ENCODE assay signal across 7 mouse cellular contexts in genomic region chr10:78412319-78413151, GRCm38 (mm10). TPM values are rescaled to one million over a fixed set of nuclear protein-coding genes. Genes with fewer than 3 reads are reported as not detected.
DNase-seq lines count a peak whose midpoint lies in the region; ATAC-seq lines count a peak whose summit lies in the region.

TSS of gene Rrp1 (minus strand) at chr10:78413043.

- 0 out of 2 replicates have a peak, but pooled peaks cover 4% of the 10 kb centered on the region for H3K4me1 ChIP-seq in intestine, embryonic 15.5 days (replicated peaks)
- H3K4me1 ChIP-seq in midbrain, embryonic 10.5 days, result peaks cover 17% of the 10 kb centered on the region

- no peaks in the 10 kb centered on the region for H3K9me3 ChIP-seq in intestine, embryonic 15.5 days
- no peaks in the 10 kb centered on the region for H3K9me3 ChIP-seq in midbrain, embryonic 10.5 days (replicated peaks)

- peak within 1 kb of the TSS; percentile 70 for H3K4me2 ChIP-seq in intestine, embryonic 15.5 days (replicated peaks)

- H3K27ac ChIP-seq in intestine, embryonic 15.5 days, result peak within 1 kb of the TSS; percentile 90
- H3K27ac ChIP-seq in midbrain, embryonic 10.5 days (replicated peaks), result peak within 1 kb of the TSS; percentile 87

- H3K9ac ChIP-seq in intestine, embryonic 15.5 days, result peak within 1 kb of the TSS; percentile 77

- DNase-seq in adrenal gland, adult 2 months, result peak; percentile 94
- DNase-seq in embryo, embryonic 11.5 days (ENCODE audit: low read depth, low spot score), result peak; percentile 95
- DNase-seq in gastrocnemius, postnatal 36 days, result peak; percentile 79 to 93
- peak; percentile 98 for DNase-seq in left cerebral cortex, postnatal 25 days (ENCODE audit: low spot score in 2 of 2)
- DNase-seq in midbrain, embryonic 10.5 days (ENCODE audit: low spot score), result peak; percentile 93
- DNase-seq in right cerebral cortex, postnatal 4 days, result peak; percentile 94

- H3K27me3 ChIP-seq in intestine, embryonic 15.5 days (replicated peaks), result no peaks in the 10 kb centered on the region
- H3K27me3 ChIP-seq in midbrain, embryonic 10.5 days (ENCODE audit: low read depth, poor library complexity, severe bottlenecking), result no peaks in the 10 kb centered on the region

- under 1% methylated on average over 70 of the region's 70 CpGs for WGBS in intestine, embryonic 15.5 days
- under 1% methylated on average over 70 of the region's 70 CpGs for WGBS in midbrain, embryonic 10.5 days

- intact Hi-C loops in gastrocnemius, postnatal 36 days (cut with DNase I), result loop anchor here (5.0 kb wide), 1 partner anchor 230 kb away; no protein-coding TSS in a partner anchor
- intact Hi-C loops in left cerebral cortex, postnatal 25 days (cut with DNase I), result no loop called here

- H3K36me3 ChIP-seq in intestine, embryonic 15.5 days, result peaks cover 26% of the 10 kb centered on the region
- peaks cover 36% of the 10 kb centered on the region for H3K36me3 ChIP-seq in midbrain, embryonic 10.5 days

- ATAC-seq in intestine, embryonic 15.5 days, result peak; percentile 96

- H3K4me3 ChIP-seq in intestine, embryonic 15.5 days (replicated peaks), result peak within 1 kb of the TSS; percentile 95
- peak within 1 kb of the TSS; percentile 88 for H3K4me3 ChIP-seq in midbrain, embryonic 10.5 days

RNA-seq across cellular contexts. Expression of gene Rrp1, which starts in this region (rescaled TPM):
- 100 to 1,000 TPM; 234 to 244 TPM for total RNA-seq in adrenal gland, adult 2 months (2021)
- 52.6 and 73.7 TPM in 2 replicates for polyA plus RNA-seq in adrenal gland, adult 2 months (2012; rRNA removed)
- total RNA-seq in gastrocnemius, postnatal 36 days (2021), result 10 to 100 TPM; 53.3 to 63.7 TPM
- 268 and 277 TPM in 2 replicates for polyA plus RNA-seq in intestine, embryonic 15.5 days (2015; fragmentation: Nextera tagmentation; extraction: Ambion mirVana)
- 100 to 1,000 TPM; 349 to 350 TPM for total RNA-seq in left cerebral cortex, postnatal 25 days (2021)
- polyA plus RNA-seq in midbrain, embryonic 10.5 days (2016; fragmentation: Nextera tagmentation; extraction: Ambion mirVana), result 319 and 355 TPM in 2 replicates

Comparison
In these comparisons a context has a peak if more than half of its experiments do, and no peak if none do; other contexts are left out.
1. Peak in every context shown above with its lines: DNase-seq, ATAC-seq, H3K4me3 ChIP-seq and H3K27ac ChIP-seq.